27 mouse cellular contexts compared by ENCODE assay signal in the genomic region with DNA sequence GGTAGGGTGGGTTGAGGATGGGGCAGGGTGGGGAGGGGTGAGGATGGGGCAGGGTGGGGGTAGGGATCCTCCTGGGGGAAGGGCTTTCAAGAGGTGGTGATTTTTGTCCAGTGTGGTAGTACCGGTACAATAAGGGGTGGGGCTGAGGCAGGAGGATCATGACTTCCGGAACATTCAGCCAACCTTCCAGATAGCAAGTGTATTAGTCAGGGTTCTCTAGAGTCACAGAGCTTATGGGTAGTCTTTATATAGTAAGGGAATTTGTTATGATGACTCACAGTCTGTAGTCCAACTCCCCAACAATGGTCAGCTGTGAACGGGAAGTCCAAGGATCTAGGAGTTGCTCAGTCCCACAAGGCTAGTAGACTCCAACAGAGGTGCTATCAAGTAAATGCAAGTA.
DNase-seq lines count a peak whose midpoint lies in the region; TF ChIP-seq lines count a peak whose summit lies in the region.
"Had no signal": no experiment of that assay in that cellular context is flagged by ENCODE, and none has a peak within 500 bp of the region (broad histone marks: within the 10 kb centered on the region; RNA-seq: fewer than 3 reads in every experiment).

No protein-coding gene starts in this region.

- no peak overlapping the region for H3K27ac ChIP-seq in cerebellum, adult 2 months (ENCODE audit: insufficient read depth, low read length)
- H3K27ac ChIP-seq: embryonic facial prominence, embryonic 10.5 days; embryonic facial prominence, embryonic 13.5 days; gastrocnemius, adult 2 months; heart, embryonic 15.5 days; hindbrain, embryonic 14.5 days; hindbrain, postnatal 0 days had no signal

- TF ChIP-seq CTCF in cerebellum, adult 2 months (IDR thresholded peaks at IDR 0.05; ENCODE audit: borderline replicate concordance, insufficient read depth, low read depth, low read length): no peak

- DNase-seq in 3134 (ENCODE audit: extremely low read depth, insufficient read length, low spot score): peak; percentile 44
- peak; percentile 87 for DNase-seq in 3T3-L1 (ENCODE audit: low read depth, low spot score)
- DNase-seq in fibroblast of lung, adult 2 months (ENCODE audit: low read depth): peak; percentile 14
- DNase-seq in layer of hippocampus, adult 11-12 months (ENCODE audit: low spot score): no peak
- no peak for DNase-seq in kidney, adult 8-10 months
- DNase-seq in cerebellum, adult 2 months: no peak
- DNase-seq: adrenal gland, adult 2 months; adrenal gland, postnatal 14 days; B cell, adult 2 months; cerebellum, adult 11 months; cerebellum, adult 8-10 months; cerebellum, postnatal 10 days; cerebellum, postnatal 36 days; embryo, embryonic 11 days; forebrain, postnatal 0 days; gastrocnemius, adult 2 months; gastrocnemius, postnatal 14 days; heart, adult 18-20 months; heart, postnatal 14 days; heart, postnatal 4 days had no signal

- no peaks in the 10 kb centered on the region for H3K27me3 ChIP-seq in cerebellum, adult 2 months (ENCODE audit: control insufficient read depth, insufficient read depth, low read length)
- H3K27me3 ChIP-seq: CH12.LX; embryonic facial prominence, embryonic 13.5 days; heart, embryonic 12.5 days; heart, embryonic 15.5 days had no signal

- H3K4me1 ChIP-seq in cerebellum, adult 2 months (ENCODE audit: control insufficient read depth, insufficient read depth, low read length): no peaks in the 10 kb centered on the region
- H3K4me1 ChIP-seq: embryonic facial prominence, embryonic 10.5 days; embryonic facial prominence, embryonic 13.5 days; heart, embryonic 12.5 days; heart, embryonic 15.5 days had no signal

- whole genome bisulfite sequencing in cerebellum, adult 2 months: 91% methylated on average over 3 of the region's 3 CpGs

- TF ChIP-seq POLR2A in cerebellum, adult 2 months (IDR thresholded peaks at IDR 0.05; ENCODE audit: borderline replicate concordance, insufficient read depth, low read length): no peak

- no peak overlapping the region for H3K4me3 ChIP-seq in cerebellum, adult 2 months (replicated peaks; ENCODE audit: insufficient read depth, low read depth, low read length)
- H3K4me3 ChIP-seq: embryonic facial prominence, embryonic 10.5 days; embryonic facial prominence, embryonic 13.5 days; gastrocnemius, adult 2 months; heart, embryonic 12.5 days; heart, embryonic 15.5 days had no signal

Comparison
In these comparisons a context has a peak if more than half of its experiments do, and no peak if none do; other contexts are left out.
1. DNase-seq: peak in 3134 (single experiment), 3T3-L1 (single experiment) and fibroblast of lung, adult 2 months (single experiment); none in layer of hippocampus, adult 11-12 months (single experiment), kidney, adult 8-10 months (0 of 2) and cerebellum, adult 2 months (0 of 2).